Mouse (Mus musculus): ENCODE data around the gene A1cf.

A1cf gene

GRCm38 (mm10) chr19:31950793-31951489 lies 82.4 kb downstream of the A1cf start:
- DNase-seq (ENCODE audit: inconsistent age in 2 of 2, low spot score in 1 of 2): no peak

DNA sequence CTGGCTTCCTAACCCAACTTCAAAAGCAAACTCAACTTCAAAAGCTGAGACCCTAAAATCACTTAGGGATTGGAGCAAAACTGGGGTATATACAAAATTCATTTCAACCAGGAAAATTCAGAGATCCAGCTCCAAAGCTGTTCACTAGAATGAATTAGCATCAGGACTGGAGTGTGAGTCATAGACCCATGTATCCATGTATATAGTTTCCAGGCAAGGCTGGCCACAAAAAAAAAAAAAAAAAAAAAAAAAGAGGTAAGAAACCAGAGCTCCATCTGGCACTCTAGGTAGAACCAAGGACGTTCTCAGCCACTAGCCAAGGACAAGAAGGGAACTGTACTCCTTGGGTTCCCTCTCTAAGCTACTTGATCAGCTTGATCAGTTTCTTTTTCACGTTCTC lies 85.2 kb downstream of the A1cf start:
- no peak for DNase-seq (ENCODE audit: inconsistent age in 2 of 2, low spot score in 1 of 2)

- no peak for DNase-seq (ENCODE audit: inconsistent age in 2 of 2, low spot score in 1 of 2)
Observed at GRCm38 (mm10) chr19:31954267-31954666, 85.7 kb downstream of the A1cf start.

DNA sequence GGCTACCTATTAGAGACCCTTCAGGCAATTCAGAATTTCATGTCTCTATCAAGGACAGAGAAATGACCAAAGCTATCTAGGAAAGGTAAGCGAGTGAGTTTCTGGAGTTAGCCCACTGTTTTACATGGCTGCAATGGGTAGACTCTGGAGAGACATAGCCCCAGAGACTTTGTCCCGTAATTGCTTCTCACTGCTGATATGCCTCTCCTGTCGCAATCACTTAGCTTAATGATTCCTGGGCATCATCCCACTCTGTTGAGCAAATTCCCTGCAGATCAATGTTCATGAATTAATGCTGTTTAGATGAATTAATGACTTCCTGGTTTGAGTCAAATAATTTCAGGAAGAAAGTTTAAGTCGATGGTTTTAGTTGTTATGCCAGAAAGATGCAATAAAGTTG lies 86.1 kb downstream of the A1cf start:
- DNase-seq (ENCODE audit: inconsistent age in 2 of 2, low spot score in 1 of 2): no peak

GRCm38 (mm10) chr19:31956359-31956758 lies 87.8 kb downstream of the A1cf start:
- no peak for DNase-seq (ENCODE audit: inconsistent age in 2 of 2, low spot score in 1 of 2)

DNA sequence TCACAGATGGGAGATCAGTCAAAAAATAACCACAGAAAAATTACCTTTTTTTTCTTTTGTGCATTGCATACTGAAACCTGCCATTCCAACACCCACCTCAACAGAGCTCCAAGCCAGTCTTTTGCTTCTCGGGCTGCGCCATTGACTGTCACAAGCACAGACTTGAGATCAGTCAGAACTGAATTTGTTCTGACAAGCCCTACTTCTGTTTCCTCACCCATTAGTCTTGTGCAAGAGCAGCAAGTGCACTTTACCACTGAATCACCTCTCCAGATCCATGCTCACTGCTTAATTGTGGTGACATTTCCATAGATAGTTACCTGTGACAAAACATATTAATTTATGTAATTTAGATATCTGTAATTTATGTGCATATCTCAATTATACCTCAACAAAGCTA lies 91.9 kb downstream of the A1cf start:
- no peak for DNase-seq (ENCODE audit: inconsistent age in 2 of 2, low spot score in 1 of 2)

DNA sequence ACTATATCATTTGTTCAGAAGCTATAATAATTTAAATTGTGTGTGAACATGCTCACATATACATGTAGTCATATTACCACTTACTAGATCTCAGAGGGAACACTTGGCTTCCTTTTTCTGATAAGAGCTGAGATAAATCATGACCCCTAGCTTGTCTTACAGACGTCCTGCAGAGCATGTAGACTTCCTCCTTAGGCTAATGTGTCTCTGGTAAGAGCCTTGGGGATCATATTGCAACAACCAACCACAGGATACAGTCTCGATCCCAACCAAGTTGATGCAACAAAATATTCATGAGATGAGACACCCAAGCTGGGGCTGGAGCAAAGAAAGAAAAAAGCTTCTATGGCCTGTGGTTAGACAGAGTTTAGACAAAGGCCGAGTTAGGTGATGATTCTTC lies 94.6 kb downstream of the A1cf start:
- no peak for DNase-seq (ENCODE audit: inconsistent age in 2 of 2, low spot score in 1 of 2)

- no peak for DNase-seq (ENCODE audit: inconsistent age in 2 of 2, low spot score in 1 of 2)
Observed at GRCm38 (mm10) chr19:31967933-31968532, 99.5 kb downstream of the A1cf start.

DNA sequence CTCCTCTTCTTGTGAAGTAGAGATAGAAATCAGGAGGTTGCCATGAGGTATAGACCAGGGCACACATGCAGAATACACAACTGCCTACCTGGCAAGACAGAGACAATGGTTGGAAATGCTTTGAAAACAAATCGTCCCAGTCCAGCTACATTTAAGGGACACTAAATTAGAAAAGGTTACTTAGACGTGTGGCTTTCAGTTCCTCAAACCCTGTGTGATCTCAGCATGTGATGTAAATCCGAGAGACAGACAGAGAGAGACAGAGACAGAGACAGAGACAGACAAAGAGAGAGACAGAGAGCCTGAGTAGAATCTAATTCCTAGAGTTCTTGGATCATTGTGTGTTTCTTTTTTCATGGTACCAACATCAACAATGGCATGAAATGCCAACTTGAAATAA lies 102.8 kb downstream of the A1cf start:
- DNase-seq (ENCODE audit: inconsistent age in 2 of 2, low spot score in 1 of 2): no peak

DNA sequence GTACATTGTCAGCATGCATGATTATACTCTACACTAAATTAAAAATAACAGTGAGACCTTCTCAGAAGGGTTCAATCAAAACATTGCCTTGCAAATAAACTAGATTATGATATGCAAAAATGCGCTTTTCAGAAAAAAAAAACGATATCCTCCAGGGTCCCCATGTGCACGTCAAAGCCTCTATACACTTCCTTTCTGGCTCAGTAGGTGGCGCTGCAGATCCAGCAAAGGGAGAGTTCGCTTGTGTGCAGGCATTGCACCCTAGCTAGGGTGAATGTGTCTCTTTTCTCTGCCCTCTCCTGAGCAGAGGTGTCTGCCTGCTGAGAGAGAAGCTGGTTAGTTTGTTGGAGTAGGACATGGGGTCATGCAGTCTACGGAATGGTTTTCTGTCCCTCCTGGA lies 103.4 kb downstream of the A1cf start:
- peak; percentile 72 to 92 for DNase-seq (ENCODE audit: inconsistent age in 2 of 2, low spot score in 1 of 2)

GRCm38 (mm10) chr19:31975882-31976281 lies 107.3 kb downstream of the A1cf start:
- no peak for DNase-seq (ENCODE audit: inconsistent age in 2 of 2, low spot score in 1 of 2)

- DNase-seq (ENCODE audit: inconsistent age in 2 of 2, low spot score in 1 of 2): no peak
Observed at GRCm38 (mm10) chr19:31991057-31991456, 122.5 kb downstream of the A1cf start.

- DNase-seq (ENCODE audit: inconsistent age in 2 of 2, low spot score in 1 of 2): no peak
Observed at GRCm38 (mm10) chr19:31996916-31997315, 128.4 kb downstream of the A1cf start.
